Mouse (Mus musculus): ENCODE measurements around the gene Pex13.
"Not testable (repeated sequence)": the region's sequence is repeated elsewhere in the genome, so short reads cannot be mapped to it uniquely, and the experiment has no call there.

Gene Pex13

GRCm38 (mm10) chr11:23647431-23647830, 18.3 kb downstream of the Pex13 start:
- no peak for DNase-seq (ENCODE audit: inconsistent ontology term)

- DNase-seq (ENCODE audit: inconsistent ontology term), result no peak
Observed at GRCm38 (mm10) chr11:23634573-23634972, 31.2 kb downstream of the Pex13 start.

GRCm38 (mm10) chr11:23633879-23634215, 31.9 kb downstream of the Pex13 start:
- DNase-seq (ENCODE audit: inconsistent ontology term), result no peak

GRCm38 (mm10) chr11:23632945-23633878, 32.5 kb downstream of the Pex13 start, which contains the start of gene 0610010F05Rik:
Gene 0610010F05Rik (minus strand): TSS chr11:23633639.
- DNase-seq (ENCODE audit: inconsistent ontology term), result peak; percentile 98

GRCm38 (mm10) chr11:23630664-23631063, 35.1 kb downstream of the Pex13 start:
- DNase-seq (ENCODE audit: inconsistent ontology term), result no peak

- no peak for DNase-seq (ENCODE audit: inconsistent ontology term)
Observed at GRCm38 (mm10) chr11:23618995-23619394, 46.8 kb downstream of the Pex13 start.

GRCm38 (mm10) chr11:23614546-23614945, 51.2 kb downstream of the Pex13 start:
- DNase-seq (ENCODE audit: inconsistent ontology term), result no peak

GRCm38 (mm10) chr11:23607291-23607690, 58.5 kb downstream of the Pex13 start:
- not testable (repeated sequence) for DNase-seq (ENCODE audit: inconsistent ontology term)
